Mouse (Mus musculus) testis, adult 2 months (tissue): ENCODE measurements at regions not wholly inside any gene's neighbourhood (a gene's known extent, or its start where the extent isn't known, plus 50 kb on each side); places are given as distances from the start of the nearest gene placed in this dataset.

ENCODE experiments used
- CTCF ChIP-seq: fragments of 200-500 bp; IDR thresholded peaks from 2 replicates; pipeline ENCODE4 v1.5.1; 2012; ENCODE audit warnings: low read depth, mild to moderate bottlenecking, inconsistent platforms, low read length, moderate library complexity; ENCODE audit not compliant: control insufficient read depth, insufficient read depth, insufficient replicate concordance
- POLR2A ChIP-seq: fragments of 200-500 bp; IDR thresholded peaks from 2 replicates; pipeline ENCODE4 v1.6.1; 2012; ENCODE audit warnings: low read depth, mild to moderate bottlenecking, inconsistent platforms, low read length, moderate library complexity; ENCODE audit not compliant: control insufficient read depth

DNA sequence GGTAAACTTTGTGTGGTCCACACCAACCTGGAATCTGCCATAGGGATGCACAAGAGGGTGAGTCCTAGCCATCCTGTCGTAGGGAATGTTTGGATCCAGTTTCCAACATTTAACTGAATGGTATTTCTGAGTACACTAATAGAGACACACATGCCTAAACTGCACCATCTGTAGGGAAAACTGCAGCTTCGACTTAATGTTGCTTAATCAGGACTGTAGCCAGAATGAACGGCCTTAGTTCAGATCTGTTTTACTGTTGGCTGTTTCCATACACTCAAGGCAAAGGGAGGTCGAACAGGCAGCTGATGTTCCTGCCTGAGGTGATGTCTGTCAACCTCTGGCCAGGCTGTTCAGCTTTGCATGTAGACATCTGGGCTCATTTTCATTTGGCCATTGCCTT is 399.0 kb upstream of the Tmem132c start:
- no peak for TF ChIP-seq CTCF
- no peak for TF ChIP-seq POLR2A
